9 mouse cellular contexts compared by ENCODE assay signal in genomic region chr8:123476911-123477736, GRCm38 (mm10). TPM values are rescaled to one million over a fixed set of nuclear protein-coding genes. Genes with fewer than 3 reads are reported as not detected.
DNase-seq lines count a peak whose midpoint lies in the region; ATAC-seq and TF ChIP-seq lines count a peak whose summit lies in the region.
"Had no signal": no experiment of that assay in that cellular context is flagged by ENCODE, and none has a peak within 500 bp of the region (broad histone marks: within the 10 kb centered on the region; RNA-seq: fewer than 3 reads in every experiment).

No protein-coding gene starts in this region.

- no peak; the same call in 1 of the 2 replicates for ATAC-seq in liver, embryonic 16.5 days (ENCODE audit: low read depth)
- ATAC-seq in neural tube, embryonic 15.5 days (ENCODE audit: low FRiP score), result peak; percentile 64

- peak overlapping the region; percentile 92 for H3K4me3 ChIP-seq in cerebellum, adult 2 months (replicated peaks; ENCODE audit: insufficient read depth, low read depth, low read length)
- H3K4me3 ChIP-seq in hindbrain, embryonic 10.5 days, result peak overlapping the region; percentile 80
- peak overlapping the region; percentile 80 for H3K4me3 ChIP-seq in liver, embryonic 16.5 days (ENCODE audit: low read depth, low read length)
- H3K4me3 ChIP-seq in neural tube, embryonic 15.5 days (replicated peaks), result peak overlapping the region; percentile 84

- peak overlapping the region; percentile 67 for H3K27ac ChIP-seq in cerebellum, adult 2 months (ENCODE audit: insufficient read depth, low read length)
- peak overlapping the region; percentile 96 for H3K27ac ChIP-seq in hindbrain, embryonic 10.5 days
- peak overlapping the region; percentile 87 for H3K27ac ChIP-seq in liver, embryonic 16.5 days (ENCODE audit: low read length)
- peak overlapping the region; percentile 98 for H3K27ac ChIP-seq in neural tube, embryonic 15.5 days (replicated peaks)

- TF ChIP-seq CTCF in cerebellum, adult 2 months (IDR thresholded peaks at IDR 0.05; ENCODE audit: borderline replicate concordance, insufficient read depth, low read depth, low read length), result no peak

- H3K4me2 ChIP-seq in liver, embryonic 16.5 days (ENCODE audit: low read depth, low read length), result peak overlapping the region; percentile 72
- peak overlapping the region; percentile 82 for H3K4me2 ChIP-seq in neural tube, embryonic 15.5 days

- DNase-seq in cerebellum, adult 2 months, result no peak
- no peak for DNase-seq in cerebellum, adult 11 months
- DNase-seq in 416B (ENCODE audit: low read depth), result peak; percentile 37
- peak; percentile 61 for DNase-seq in embryo, embryonic 10 days (ENCODE audit: low spot score)
- DNase-seq in hindbrain, embryonic 10.5 days (ENCODE audit: low spot score), result peak; percentile 43
- DNase-seq in ovary, adult 18-20 months (ENCODE audit: low spot score), result no peak

- no peaks in the 10 kb centered on the region for H3K9me3 ChIP-seq in hindbrain, embryonic 10.5 days
- H3K9me3 ChIP-seq in liver, embryonic 16.5 days (replicated peaks; ENCODE audit: control insufficient read depth, low read length), result no peaks in the 10 kb centered on the region
- no peaks in the 10 kb centered on the region for H3K9me3 ChIP-seq in neural tube, embryonic 15.5 days (replicated peaks)

- peak overlapping the region; percentile 77 for H3K9ac ChIP-seq in liver, embryonic 16.5 days (ENCODE audit: low read depth, low read length)
- peak overlapping the region; percentile 77 for H3K9ac ChIP-seq in neural tube, embryonic 15.5 days (replicated peaks)

- H3K27me3 ChIP-seq in cerebellum, adult 2 months (ENCODE audit: control insufficient read depth, insufficient read depth, low read length), result no peaks in the 10 kb centered on the region
- H3K27me3 ChIP-seq in hindbrain, embryonic 10.5 days (ENCODE audit: insufficient read depth, poor library complexity, severe bottlenecking), result no peaks in the 10 kb centered on the region
- H3K27me3 ChIP-seq in liver, embryonic 16.5 days (ENCODE audit: control insufficient read depth, insufficient read depth, low read depth, low read length), result no peaks in the 10 kb centered on the region
- H3K27me3 ChIP-seq in neural tube, embryonic 15.5 days (replicated peaks), result no peaks in the 10 kb centered on the region
- H3K27me3 ChIP-seq: Patski had no signal

- H3K4me1 ChIP-seq in cerebellum, adult 2 months (ENCODE audit: control insufficient read depth, insufficient read depth, low read length), result peaks cover 10% of the 10 kb centered on the region; the same call in 1 of the 2 replicates
- peaks cover 19% of the 10 kb centered on the region for H3K4me1 ChIP-seq in hindbrain, embryonic 10.5 days (replicated peaks)
- peaks cover 18% of the 10 kb centered on the region for H3K4me1 ChIP-seq in liver, embryonic 16.5 days (ENCODE audit: control insufficient read depth, low read depth, low read length)
- peaks cover 18% of the 10 kb centered on the region for H3K4me1 ChIP-seq in neural tube, embryonic 15.5 days

- 5% methylated on average over 34 of the region's 34 CpGs for WGBS in cerebellum, adult 2 months
- 8% methylated on average over 34 of the region's 34 CpGs for WGBS in hindbrain, embryonic 10.5 days
- 10% methylated on average over 34 of the region's 34 CpGs for WGBS in liver, embryonic 16.5 days (ENCODE audit: insufficient replicate concordance)
- WGBS in neural tube, embryonic 15.5 days, result 5% methylated on average over 34 of the region's 34 CpGs

- peaks cover 21% of the 10 kb centered on the region for H3K36me3 ChIP-seq in hindbrain, embryonic 10.5 days
- peaks cover 10% of the 10 kb centered on the region; the same call in 1 of the 2 replicates for H3K36me3 ChIP-seq in liver, embryonic 16.5 days (ENCODE audit: control insufficient read depth, insufficient read depth)
- peaks cover 19% of the 10 kb centered on the region for H3K36me3 ChIP-seq in neural tube, embryonic 15.5 days

- TF ChIP-seq POLR2A in cerebellum, adult 2 months (IDR thresholded peaks at IDR 0.05; ENCODE audit: borderline replicate concordance, insufficient read depth, low read length), result no peak

RNA-seq across cellular contexts. Expression of gene Afg3l1, which starts 0.6 kb away (rescaled TPM):
- polyA plus RNA-seq in cerebellum, adult 2 months (2012; rRNA removed), result 28.2 and 32.5 TPM in 2 replicates
- polyA plus RNA-seq in hindbrain, embryonic 10.5 days (2016; fragmentation: Nextera tagmentation; extraction: Ambion mirVana), result 54.9 and 55.3 TPM in 2 replicates
- polyA plus RNA-seq in liver, embryonic 16.5 days (2015; fragmentation: Nextera tagmentation; extraction: Ambion mirVana), result 21.9 and 24.0 TPM in 2 replicates
- 47.3 and 50.7 TPM in 2 replicates for polyA plus RNA-seq in neural tube, embryonic 15.5 days (2015; fragmentation: Nextera tagmentation; extraction: Ambion mirVana)

RNA-seq across cellular contexts. Expression of gene Dbndd1, which starts 38.1 kb away (rescaled TPM):
- polyA plus RNA-seq in cerebellum, adult 2 months (2012; rRNA removed), result 39.5 and 39.7 TPM in 2 replicates
- 19.4 and 38.1 TPM in 2 replicates for polyA plus RNA-seq in hindbrain, embryonic 10.5 days (2016; fragmentation: Nextera tagmentation; extraction: Ambion mirVana)
- 0.15 and 0.21 TPM in 2 replicates for polyA plus RNA-seq in liver, embryonic 16.5 days (2015; fragmentation: Nextera tagmentation; extraction: Ambion mirVana)
- polyA plus RNA-seq in neural tube, embryonic 15.5 days (2015; fragmentation: Nextera tagmentation; extraction: Ambion mirVana), result 67.0 and 84.1 TPM in 2 replicates

RNA-seq across cellular contexts. Expression of gene Gas8, which starts 41.5 kb away (rescaled TPM):
- 40.7 and 42.9 TPM in 2 replicates for polyA plus RNA-seq in cerebellum, adult 2 months (2012; rRNA removed)
- 41.9 and 43.1 TPM in 2 replicates for polyA plus RNA-seq in hindbrain, embryonic 10.5 days (2016; fragmentation: Nextera tagmentation; extraction: Ambion mirVana)
- 2.5 and 2.7 TPM in 2 replicates for polyA plus RNA-seq in liver, embryonic 16.5 days (2015; fragmentation: Nextera tagmentation; extraction: Ambion mirVana)
- 34.3 and 37.5 TPM in 2 replicates for polyA plus RNA-seq in neural tube, embryonic 15.5 days (2015; fragmentation: Nextera tagmentation; extraction: Ambion mirVana)

RNA-seq across cellular contexts. Expression of gene Def8, which starts 53.8 kb away (rescaled TPM):
- 73.1 and 73.4 TPM in 2 replicates for polyA plus RNA-seq in cerebellum, adult 2 months (2012; rRNA removed)
- polyA plus RNA-seq in hindbrain, embryonic 10.5 days (2016; fragmentation: Nextera tagmentation; extraction: Ambion mirVana), result 40.9 and 42.3 TPM in 2 replicates
- 9.9 and 11.3 TPM in 2 replicates for polyA plus RNA-seq in liver, embryonic 16.5 days (2015; fragmentation: Nextera tagmentation; extraction: Ambion mirVana)
- polyA plus RNA-seq in neural tube, embryonic 15.5 days (2015; fragmentation: Nextera tagmentation; extraction: Ambion mirVana), result 46.8 and 52.3 TPM in 2 replicates

Comparison
In these comparisons a context has a peak if more than half of its experiments do, and no peak if none do; other contexts are left out.
1. DNase-seq: peak in 416B (single experiment), embryo, embryonic 10 days (single experiment) and hindbrain, embryonic 10.5 days (single experiment); none in cerebellum, adult 2 months (0 of 2), cerebellum, adult 11 months (single experiment) and ovary, adult 18-20 months (single experiment).
2. RNA of gene Dbndd1, which starts 38.1 kb away (polyA plus RNA-seq): 67.0 to 84.1 TPM in neural tube, embryonic 15.5 days, 39.5 to 39.7 TPM in cerebellum, adult 2 months and 19.4 to 38.1 TPM in hindbrain, embryonic 10.5 days; 0.15 to 0.21 TPM in liver, embryonic 16.5 days; every median in the first group is over 10 times any median in the second.
3. Peak in every context shown above with its lines, with median percentiles within 50 percentile points of each other: H3K27ac ChIP-seq and H3K4me3 ChIP-seq.